Mouse (Mus musculus) subcutaneous adipose tissue, adult 2 months (tissue): Measurements from ENCODE around the gene Cfl1. TPM values are rescaled to one million over a fixed set of nuclear protein-coding genes. Genes with fewer than 3 reads are reported as not detected.

Experiments used
- polyA plus RNA-seq: library from polyadenylated mRNA; depleted of rRNA; stranded (reverse); fragments of >200 nt; gene quantifications from 2 replicates; pipeline ENCODE4 v1.2.3, GENCODE M21; 2012; ENCODE audit warnings: low replicate concordance; rRNA removed

The Cfl1 gene
- polyA plus RNA-seq: 582 and 661 TPM in 2 replicates

DNA sequence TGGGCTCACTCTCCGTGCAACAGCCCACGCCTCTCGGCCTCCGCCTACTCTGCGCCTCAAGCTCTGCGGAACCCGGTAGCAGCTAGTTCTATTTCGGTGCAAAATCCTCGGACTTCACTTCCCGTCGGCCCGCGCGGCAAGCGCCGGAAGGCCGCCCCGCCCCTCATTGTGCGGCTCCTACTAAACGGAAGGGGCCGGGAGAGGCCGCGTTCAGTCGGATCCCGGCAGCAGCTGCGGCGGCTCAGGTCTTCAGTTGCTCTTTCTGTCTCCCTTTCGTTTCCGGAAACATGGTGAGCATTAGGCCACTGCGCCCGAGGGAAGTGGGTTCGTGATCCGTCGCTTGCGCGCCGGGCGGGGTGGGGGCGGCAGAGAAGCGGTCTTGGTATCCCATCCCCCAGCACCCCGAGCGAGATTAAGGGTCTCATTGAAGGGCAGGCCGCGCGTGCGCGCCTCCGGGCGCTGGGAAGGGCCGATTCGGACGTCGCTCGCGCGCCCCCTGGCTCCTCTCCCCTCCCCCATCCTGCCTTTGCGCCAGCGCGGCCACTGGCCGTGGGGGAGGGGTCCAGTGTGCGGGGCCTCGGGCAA lies at the start of gene Cfl1:
TSS of gene Cfl1 (plus strand) at position 143 of the 585 bp plus-strand sequence.

DNA sequence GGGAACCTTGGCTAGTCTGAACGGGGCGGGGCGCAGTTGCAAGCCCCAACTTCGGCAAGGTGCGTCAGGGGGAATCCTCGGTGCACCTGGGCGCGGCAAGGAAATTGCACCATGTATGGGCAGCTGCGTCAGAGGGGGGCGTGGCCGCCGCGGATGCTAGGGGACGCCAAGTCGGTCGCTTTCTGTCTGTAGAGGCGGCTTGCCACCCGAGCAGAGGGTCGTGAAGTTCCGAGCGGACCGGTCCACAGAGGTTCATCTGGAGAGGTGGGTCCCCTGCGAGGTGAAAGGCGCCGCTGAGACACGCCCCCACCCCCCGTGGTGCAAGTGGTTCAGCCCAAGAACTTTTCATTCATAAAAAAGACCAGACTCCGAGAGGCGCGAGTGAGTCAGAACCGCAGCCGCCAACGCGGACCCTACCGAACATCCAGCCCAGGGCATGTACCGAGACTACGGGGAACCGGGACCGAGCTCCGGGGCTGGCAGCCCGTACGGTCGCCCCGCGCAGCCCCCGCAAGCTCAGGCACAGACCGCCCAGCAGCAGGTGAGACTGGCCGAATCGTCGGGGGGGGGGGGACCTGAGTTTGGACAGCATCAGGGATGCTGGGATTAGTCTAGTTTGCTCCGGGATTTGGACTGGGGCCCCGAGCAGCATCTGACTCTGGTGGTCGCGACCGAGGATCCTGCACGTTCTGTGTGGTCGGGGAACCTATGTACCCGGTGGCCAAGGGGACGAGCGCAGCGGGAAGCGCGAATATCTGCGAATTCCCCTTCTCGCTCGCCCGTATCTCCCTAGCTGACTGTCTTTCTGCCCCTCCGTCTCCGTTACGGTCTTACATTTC lies 42.5 kb upstream of the Cfl1 start, which contains the start of gene Fosl1:
TSS of gene Fosl1 (plus strand) at position 33 of the 839 bp plus-strand sequence.

DNA sequence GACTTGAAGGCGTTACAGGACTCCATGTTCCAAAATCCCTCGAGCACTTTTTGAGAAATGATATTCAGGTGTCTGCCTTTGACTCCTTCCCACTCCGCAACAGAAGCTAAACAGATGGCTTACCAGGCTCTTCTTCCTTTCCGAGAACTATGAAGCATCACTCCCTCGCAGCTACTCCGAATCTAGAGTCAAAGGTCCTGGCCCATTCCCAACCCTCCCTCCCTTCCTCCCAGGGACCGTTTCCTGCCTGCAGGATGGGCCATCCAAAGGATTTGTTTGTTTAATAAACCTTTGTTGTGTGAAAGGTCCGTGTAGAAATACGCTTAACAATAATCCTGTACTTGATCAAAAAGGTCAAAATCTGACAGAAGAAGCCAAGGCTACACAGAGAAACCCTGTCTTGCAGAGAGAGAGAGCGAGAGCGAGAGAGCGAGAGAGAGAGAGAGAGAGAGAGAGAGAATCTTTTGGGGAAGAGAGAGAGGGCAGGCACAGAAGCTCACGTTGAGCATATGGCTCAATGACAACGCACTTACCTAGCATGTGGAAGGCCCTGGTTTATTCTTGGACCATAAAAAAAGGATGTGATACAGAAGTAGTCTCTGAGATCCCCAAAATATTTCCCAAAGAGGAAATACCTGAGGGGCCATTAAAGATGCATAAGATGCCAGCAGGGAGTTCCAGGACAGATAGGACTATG lies 32.4 kb upstream of the Cfl1 start, which contains the start of gene Ccdc85b:
TSS of gene Ccdc85b (minus strand) at position 149 of the 697 bp plus-strand sequence.

DNA sequence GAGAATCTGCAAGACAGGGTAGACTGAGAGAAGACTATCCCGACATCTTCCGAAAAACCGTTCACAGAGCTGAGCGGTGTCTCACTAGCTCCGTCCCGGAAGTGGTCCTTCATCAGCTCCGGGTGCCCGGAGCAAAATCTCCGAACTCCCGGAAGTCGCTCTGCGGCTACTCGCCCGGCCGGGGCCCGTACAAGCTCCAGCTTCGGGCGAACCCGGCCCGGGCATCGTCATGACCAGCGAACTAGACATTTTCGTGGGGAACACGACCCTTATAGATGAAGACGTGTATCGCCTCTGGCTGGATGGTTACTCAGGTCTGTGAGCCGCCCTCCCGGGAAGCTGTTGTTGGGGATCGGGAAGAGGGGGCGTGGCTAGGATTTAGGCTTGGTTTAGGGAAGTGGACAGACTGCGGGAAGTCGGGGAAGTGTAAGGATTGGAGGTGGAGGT lies 29.8 kb upstream of the Cfl1 start, which contains the start of gene Fibp:
TSS of gene Fibp (plus strand) at position 151 of the 447 bp plus-strand sequence.

DNA sequence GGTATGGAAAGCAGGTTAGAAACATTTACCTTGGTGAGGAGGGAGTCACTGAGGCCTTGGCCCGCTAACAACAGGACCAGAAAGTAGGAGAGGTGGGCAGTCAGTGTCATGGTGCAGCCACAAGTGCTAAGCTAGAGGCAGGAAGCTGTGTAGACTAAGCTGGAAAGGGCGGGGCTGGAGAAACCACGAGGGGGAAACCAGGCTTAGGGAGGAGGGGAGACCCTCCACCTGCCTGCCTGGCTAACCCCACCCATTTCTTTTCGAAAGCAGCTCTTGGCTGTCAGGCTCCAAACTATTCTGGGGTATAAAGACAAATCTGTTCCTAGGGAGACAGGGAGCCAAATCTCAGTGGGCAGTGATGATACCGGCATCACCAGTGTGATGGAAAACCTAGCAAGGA lies 21.9 kb upstream of the Cfl1 start, which contains the start of gene Ctsw:
TSS of gene Ctsw (minus strand) at position 134 of the 400 bp plus-strand sequence.

DNA sequence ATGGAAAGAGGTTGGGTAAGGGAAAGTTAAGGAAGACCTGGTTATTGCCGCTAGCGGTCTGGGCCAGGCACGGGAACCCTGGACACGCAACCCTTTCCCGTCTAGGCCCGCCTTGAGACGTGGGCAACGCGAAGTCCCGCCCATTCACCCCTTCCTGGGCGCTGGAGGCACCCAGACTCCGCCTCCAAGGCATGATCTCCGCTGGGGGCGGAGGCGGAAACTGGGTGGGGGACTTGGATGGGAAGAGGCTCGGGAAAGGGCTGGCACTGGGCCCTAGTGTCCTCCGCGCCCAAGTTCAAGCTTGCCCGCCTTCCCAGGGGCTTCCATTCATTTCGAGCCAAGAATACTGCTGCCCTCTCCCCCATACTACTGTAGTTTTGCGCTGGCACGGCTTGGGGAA lies 16.5 kb upstream of the Cfl1 start, which contains the start of gene Efemp2:
TSS of gene Efemp2 (plus strand) at position 235 of the 400 bp plus-strand sequence.

DNA sequence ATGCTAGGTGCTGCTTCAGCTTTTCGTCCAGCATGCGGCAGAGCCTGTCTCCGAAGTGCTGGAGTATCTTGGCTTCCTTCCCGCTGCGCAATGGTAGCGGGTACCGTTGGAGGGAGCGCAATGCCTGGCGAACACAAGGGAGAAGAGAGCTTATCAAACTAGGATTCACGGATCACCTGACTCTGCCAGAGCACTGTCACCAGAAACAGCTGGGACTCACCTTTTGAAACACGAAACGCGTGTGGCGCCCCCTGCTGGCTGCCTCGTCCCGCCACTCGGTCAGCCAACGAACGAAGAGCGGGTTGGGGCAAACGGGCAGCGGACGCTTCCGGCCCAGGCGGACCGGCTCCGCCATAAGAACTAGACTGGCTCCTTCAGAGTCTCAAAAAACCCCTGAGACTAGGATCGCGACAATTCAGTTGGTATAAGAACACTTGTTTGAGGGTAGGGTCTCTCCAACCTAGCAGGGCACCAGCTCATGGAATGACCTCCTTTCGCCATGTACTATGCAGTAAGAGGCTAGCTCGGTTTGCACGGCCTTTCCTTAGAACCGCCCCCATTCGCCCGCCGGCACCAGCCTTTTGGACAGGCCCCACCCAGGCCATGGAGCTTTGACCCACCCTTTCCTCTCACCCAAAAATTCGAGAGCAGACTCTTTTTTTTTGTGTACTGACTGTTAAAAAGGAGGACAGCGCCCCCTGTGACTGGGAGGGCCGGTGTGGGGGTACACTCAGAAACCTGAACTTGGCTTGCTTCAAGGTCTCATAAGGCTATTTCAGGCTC lies 2.3 kb upstream of the Cfl1 start, which contains the start of gene Mus81:
TSS of gene Mus81 (minus strand) at position 635 of the 783 bp plus-strand sequence.

DNA sequence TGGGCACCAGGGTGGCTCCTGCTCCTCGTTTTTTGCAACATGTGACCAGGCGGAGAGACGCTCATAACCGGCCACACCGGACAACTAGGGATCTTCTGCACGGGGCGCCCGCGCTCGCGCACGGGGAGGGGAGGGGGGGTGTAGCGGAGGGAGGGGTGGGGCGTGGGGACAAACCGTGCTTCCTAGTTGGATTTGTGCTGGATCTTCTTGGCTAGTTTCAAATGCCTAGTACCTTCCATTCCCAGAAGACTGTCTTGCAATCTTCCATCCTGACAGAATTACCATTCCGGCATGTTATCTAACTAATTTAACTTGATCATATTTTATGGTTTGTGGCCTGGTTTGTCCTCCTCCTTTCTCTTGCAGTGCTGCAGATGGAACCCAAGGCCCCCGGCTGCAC lies 13.4 kb downstream of the Cfl1 start, which contains the start of gene 1700020D05Rik:
TSS of gene 1700020D05Rik (minus strand) at position 101 of the 400 bp plus-strand sequence.

DNA sequence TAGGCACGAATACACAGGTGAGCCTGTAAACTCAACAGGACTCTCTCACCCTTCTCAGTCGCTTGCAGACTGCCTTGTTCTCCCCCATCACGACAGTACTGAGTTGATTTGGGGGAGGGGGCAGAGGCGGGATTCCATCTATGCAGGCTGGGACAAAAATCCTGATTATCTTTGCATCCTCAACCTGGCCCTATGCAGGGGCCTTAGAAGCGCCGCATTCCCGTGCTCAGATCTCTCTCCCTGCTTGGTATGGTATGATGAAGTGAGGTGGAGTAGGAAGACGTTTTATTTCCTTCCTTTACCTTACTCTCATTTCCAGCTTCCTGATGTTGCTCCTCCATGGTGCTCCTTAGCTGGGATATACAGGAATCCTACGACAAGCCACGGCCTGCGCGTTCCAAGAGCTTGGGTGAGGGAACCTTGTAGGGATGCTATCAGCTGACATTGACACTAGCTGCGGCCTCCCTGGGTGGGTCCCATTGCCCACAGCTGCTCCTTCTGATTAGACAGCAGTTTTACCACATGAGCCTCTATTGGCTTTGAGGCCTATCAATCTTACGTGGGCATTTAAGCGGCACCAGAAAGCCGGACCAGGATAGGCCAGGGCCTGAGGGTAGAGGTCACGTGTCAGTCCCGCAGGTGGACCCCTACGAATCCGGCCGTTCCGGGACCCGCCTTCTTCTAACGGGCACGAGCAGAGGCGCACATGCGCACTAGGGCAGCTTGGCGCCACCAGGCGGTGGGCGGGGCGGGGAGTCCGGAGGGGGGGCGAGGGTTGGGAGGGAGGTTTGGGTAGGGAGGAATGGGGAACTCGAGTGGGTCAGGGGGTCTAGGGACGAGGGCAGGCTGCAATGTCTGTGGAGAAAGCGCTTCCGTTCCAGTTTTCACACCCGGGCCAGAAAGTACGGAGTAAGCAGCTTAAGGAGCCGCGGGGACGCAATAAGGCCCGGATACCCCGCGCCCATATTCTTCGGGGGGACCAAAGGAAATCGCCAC lies 20.1 kb downstream of the Cfl1 start, which contains the start of gene Snx32:
TSS of gene Snx32 (minus strand) at position 508 of the 996 bp plus-strand sequence.

Other genes starting within 250 kb of the Cfl1 start
- 23.2 and 41.8 TPM in 2 replicates for gene Pacs1, start 217.3 kb upstream of the Cfl1 start, polyA plus RNA-seq
- gene Sf3b2, start 195.0 kb upstream of the Cfl1 start, polyA plus RNA-seq: 65.2 and 132 TPM in 2 replicates
- 0.06 TPM in 1 of 2 replicates, not detected in the other for gene Gal3st3, start 192.1 kb upstream of the Cfl1 start, polyA plus RNA-seq
- gene Catsper1, start 154.7 kb upstream of the Cfl1 start, polyA plus RNA-seq: not detected in 2 replicates
- gene Cst6, start 140.9 kb upstream of the Cfl1 start, polyA plus RNA-seq: 1.9 and 2.5 TPM in 2 replicates
- 17.1 and 26.5 TPM in 2 replicates for gene Eif1ad, start 123.7 kb upstream of the Cfl1 start, polyA plus RNA-seq
- 111 and 157 TPM in 2 replicates for gene Banf1, start 123.3 kb upstream of the Cfl1 start, polyA plus RNA-seq
- 19.3 and 31.1 TPM in 2 replicates for gene Sart1, start 101.8 kb upstream of the Cfl1 start, polyA plus RNA-seq
- not detected in 2 replicates for gene Tsga10ip, start 87.9 kb upstream of the Cfl1 start, polyA plus RNA-seq
- 143 and 150 TPM in 2 replicates for gene Drap1, start 65.5 kb upstream of the Cfl1 start, polyA plus RNA-seq
- gene AI837181, start 65.3 kb upstream of the Cfl1 start, polyA plus RNA-seq: 87.8 and 92.8 TPM in 2 replicates
- 0.20 and 0.91 TPM in 2 replicates for gene Fosl1, start 42.9 kb upstream of the Cfl1 start, polyA plus RNA-seq
- 7.7 and 13.9 TPM in 2 replicates for gene Ccdc85b, start 32.6 kb upstream of the Cfl1 start, polyA plus RNA-seq
- 121 and 164 TPM in 2 replicates for gene Fibp, start 29.8 kb upstream of the Cfl1 start, polyA plus RNA-seq
- gene Ctsw, start 21.9 kb upstream of the Cfl1 start, polyA plus RNA-seq: 3.3 and 9.7 TPM in 2 replicates
- gene Efemp2, start 16.5 kb upstream of the Cfl1 start, polyA plus RNA-seq: 75.7 and 232 TPM in 2 replicates
- gene Mus81, start 2.1 kb upstream of the Cfl1 start, polyA plus RNA-seq: 34.1 and 53.2 TPM in 2 replicates
- gene 1700020D05Rik, start 13.3 kb downstream of the Cfl1 start, polyA plus RNA-seq: 1.7 and 2.2 TPM in 2 replicates
- 19.9 and 27.1 TPM in 2 replicates for gene Snx32, start 20.1 kb downstream of the Cfl1 start, polyA plus RNA-seq
- gene Ovol1, start 70.2 kb downstream of the Cfl1 start, polyA plus RNA-seq: 2.3 TPM in 1 of 2 replicates, not detected in the other
- 7.8 and 11.4 TPM in 2 replicates for gene Ap5b1, start 77.6 kb downstream of the Cfl1 start, polyA plus RNA-seq
- 27.4 and 39.1 TPM in 2 replicates for gene Rnaseh2c, start 111.4 kb downstream of the Cfl1 start, polyA plus RNA-seq
- gene Kat5, start 119.8 kb downstream of the Cfl1 start, polyA plus RNA-seq: 41.6 and 73.9 TPM in 2 replicates
- 96.7 and 101 TPM in 2 replicates for gene Rela, start 147.0 kb downstream of the Cfl1 start, polyA plus RNA-seq
- 106 and 108 TPM in 2 replicates for gene Sipa1, start 173.3 kb downstream of the Cfl1 start, polyA plus RNA-seq
- 64.7 and 65.5 TPM in 2 replicates for gene Map3k11, start 198.3 kb downstream of the Cfl1 start, polyA plus RNA-seq
- gene Pcnx3, start 198.5 kb downstream of the Cfl1 start, polyA plus RNA-seq: 89.4 and 136 TPM in 2 replicates
- gene Kcnk7, start 213.9 kb downstream of the Cfl1 start, polyA plus RNA-seq: 0.39 TPM in 1 of 2 replicates, not detected in the other
- gene Ehbp1l1, start 235.9 kb downstream of the Cfl1 start, polyA plus RNA-seq: 101 and 111 TPM in 2 replicates
- 211 and 249 TPM in 2 replicates for gene Fam89b, start 239.2 kb downstream of the Cfl1 start, polyA plus RNA-seq